Mouse (Mus musculus) ES-Bruce4 (cell line): ENCODE results near the gene Vps53. TPM values are rescaled to one million over a fixed set of nuclear protein-coding genes. Genes with fewer than 3 reads are reported as not detected.

Source experiments
- H3K27ac ChIP-seq: 2 replicates; pipeline ENCODE4 v1.5.1; 2012; ENCODE audit warnings: low read length, inconsistent platforms; ENCODE audit not compliant: insufficient read depth
- H3K27me3 ChIP-seq: 2 replicates; pipeline ENCODE4 v1.6.1; 2012; ENCODE audit warnings: mild to moderate bottlenecking, low read length, inconsistent platforms; ENCODE audit not compliant: control insufficient read depth, poor library complexity, insufficient read depth, severe bottlenecking
- H3K36me3 ChIP-seq: 2 replicates; pipeline ENCODE4 v1.6.1; 2012; ENCODE audit warnings: inconsistent platforms, mild to moderate bottlenecking, low read length, moderate library complexity; ENCODE audit not compliant: control insufficient read depth, poor library complexity, insufficient read depth, severe bottlenecking
- H3K4me1 ChIP-seq: one replicate; pipeline ENCODE4 v1.8.1; 2011; ENCODE audit warnings: low read length; ENCODE audit not compliant: control insufficient read depth, insufficient read depth
- H3K4me3 ChIP-seq: 2 replicates; pipeline ENCODE4 v1.5.1; 2011; ENCODE audit warnings: low read depth, mild to moderate bottlenecking, low read length
- H3K9ac ChIP-seq: 2 replicates; pipeline ENCODE4 v1.6.1; 2012; ENCODE audit warnings: low read depth, mild to moderate bottlenecking, inconsistent platforms; ENCODE audit not compliant: poor library complexity, severe bottlenecking
- H3K9me3 ChIP-seq: replicated peaks from 2 replicates; pipeline ENCODE4 v1.6.1; 2012; ENCODE audit warnings: mild to moderate bottlenecking, low read length, inconsistent platforms; ENCODE audit not compliant: control insufficient read depth, poor library complexity, insufficient read depth, severe bottlenecking
- CTCF ChIP-seq: IDR thresholded peaks from one replicate; pipeline ENCODE4 v1.8.1; 2011; ENCODE audit warnings: low read depth, low read length
- EP300 ChIP-seq: IDR thresholded peaks from 2 replicates; pipeline ENCODE4 v1.6.1; 2011; ENCODE audit warnings: low read depth, low read length; ENCODE audit not compliant: insufficient read depth
- POLR2A ChIP-seq: IDR thresholded peaks from one replicate; pipeline ENCODE4 v1.8.1; 2011; ENCODE audit warnings: low read length; ENCODE audit not compliant: insufficient read depth
- polyA plus RNA-seq: library from polyadenylated mRNA; stranded (reverse); fragments of >200 nt; gene quantifications from 2 replicates; pipeline ENCODE4 v1.2.4, GENCODE M21; 2011; ENCODE audit warnings: low read depth; ENCODE audit not compliant: missing spikeins, insufficient read depth, insufficient read length

The Vps53 gene
- polyA plus RNA-seq, 1 experiment, result 24.3 TPM

DNA sequence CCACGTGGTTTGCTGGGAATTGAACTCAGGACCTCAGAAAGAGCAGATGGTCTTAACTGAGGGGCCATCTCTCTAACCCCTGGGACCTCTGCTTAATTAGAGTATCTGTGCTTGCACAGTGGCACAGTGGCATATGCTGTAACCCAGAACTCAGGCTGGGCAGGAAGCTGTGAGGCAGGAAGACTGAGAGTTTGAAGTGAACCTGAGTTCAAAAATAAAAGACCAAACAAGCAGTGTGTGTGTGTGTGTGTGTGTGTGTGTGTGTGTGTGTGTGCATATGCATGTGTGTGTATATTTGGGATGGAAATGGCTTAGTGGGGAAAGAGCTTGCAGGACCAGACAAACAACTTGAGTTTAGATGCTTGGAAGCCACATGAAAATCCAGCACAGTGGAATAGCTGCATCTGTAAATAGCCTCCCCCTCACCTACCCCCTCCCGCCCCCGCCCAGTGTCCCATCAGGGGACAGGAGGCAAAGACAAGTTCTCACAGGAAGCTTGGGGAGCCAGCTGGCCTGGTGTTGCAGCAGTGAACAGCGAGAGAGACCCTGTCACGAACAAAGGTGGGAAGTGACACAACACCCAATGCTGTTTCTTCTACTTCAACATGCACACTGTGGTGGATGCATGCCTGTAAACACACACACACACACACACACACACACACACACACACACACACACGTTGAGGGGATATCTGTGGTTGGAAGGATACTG, 141.7 kb downstream of the Vps53 start:
- Histone ChIP-seq H3K4me3 (no peak overlapping the region), H3K9me3 (no peaks in the 10 kb centered on the region), H3K36me3 (no peaks in the 10 kb centered on the region), H3K4me1 (no peaks in the 10 kb centered on the region), H3K27ac (no peak overlapping the region), H3K27me3 (no peaks in the 10 kb centered on the region), H3K9ac (no peak overlapping the region)
- TF ChIP-seq CTCF, result no peak
- TF ChIP-seq EP300, result no peak
- no peak for TF ChIP-seq POLR2A

DNA sequence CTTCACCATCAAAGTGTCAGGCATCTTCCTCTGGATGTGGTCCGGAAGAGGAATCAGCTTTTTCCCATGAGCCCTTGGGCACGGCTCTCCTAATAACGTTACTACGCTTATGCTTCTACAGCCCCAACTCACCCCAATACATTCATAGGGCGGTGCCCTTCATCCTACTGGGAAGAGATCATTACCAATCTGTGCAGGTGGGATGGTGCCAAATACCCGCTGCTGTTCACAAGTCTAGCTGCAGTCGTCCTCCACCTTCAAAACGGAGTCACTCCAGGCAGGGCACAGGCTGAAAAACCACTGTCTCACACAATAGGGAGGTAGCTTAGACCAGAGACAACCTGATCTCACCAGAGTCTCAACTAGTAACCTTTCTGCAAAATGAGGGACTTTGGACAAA, 144.3 kb downstream of the Vps53 start:
- TF ChIP-seq EP300 (no peak), CTCF (no peak), POLR2A (no peak)

DNA sequence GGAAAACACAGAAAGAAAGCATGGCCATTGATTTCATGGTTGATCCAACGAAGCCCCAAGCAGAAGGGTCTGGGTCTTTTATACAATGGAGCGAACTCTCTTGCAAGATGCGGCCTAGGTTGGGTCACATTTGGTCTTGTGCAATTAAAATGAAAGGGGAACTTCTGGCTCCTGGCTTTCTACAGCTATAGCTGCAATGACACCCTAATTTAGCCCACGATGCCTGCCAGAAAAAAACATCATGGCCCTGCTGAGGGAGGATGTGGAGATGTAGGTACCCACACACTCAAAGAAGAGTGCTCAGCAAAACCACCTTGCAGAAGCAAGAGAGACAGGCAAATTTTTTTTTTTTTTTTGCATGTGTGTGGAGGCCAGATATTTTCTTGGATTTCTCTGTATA, 145.6 kb downstream of the Vps53 start:
- Histone ChIP-seq H3K36me3 (no peaks in the 10 kb centered on the region), H3K27ac (no peak overlapping the region), H3K27me3 (0 out of 2 replicates have a peak, but pooled peaks cover 6% of the 10 kb centered on the region), H3K9me3 (no peaks in the 10 kb centered on the region), H3K9ac (no peak overlapping the region), H3K4me1 (no peaks in the 10 kb centered on the region), H3K4me3 (no peak overlapping the region)
- TF ChIP-seq CTCF (no peak), EP300 (no peak), POLR2A (no peak)

More for the DNA sequence above, 144.3 kb downstream of the Vps53 start:
- no peaks in the 10 kb centered on the region for H3K27me3 ChIP-seq
- no peaks in the 10 kb centered on the region for H3K36me3 ChIP-seq
- no peak overlapping the region for H3K27ac ChIP-seq
- H3K9ac ChIP-seq, result no peak overlapping the region
- H3K9me3 ChIP-seq, result no peaks in the 10 kb centered on the region
- H3K4me1 ChIP-seq, result no peaks in the 10 kb centered on the region
- H3K4me3 ChIP-seq, result no peak overlapping the region

DNA sequence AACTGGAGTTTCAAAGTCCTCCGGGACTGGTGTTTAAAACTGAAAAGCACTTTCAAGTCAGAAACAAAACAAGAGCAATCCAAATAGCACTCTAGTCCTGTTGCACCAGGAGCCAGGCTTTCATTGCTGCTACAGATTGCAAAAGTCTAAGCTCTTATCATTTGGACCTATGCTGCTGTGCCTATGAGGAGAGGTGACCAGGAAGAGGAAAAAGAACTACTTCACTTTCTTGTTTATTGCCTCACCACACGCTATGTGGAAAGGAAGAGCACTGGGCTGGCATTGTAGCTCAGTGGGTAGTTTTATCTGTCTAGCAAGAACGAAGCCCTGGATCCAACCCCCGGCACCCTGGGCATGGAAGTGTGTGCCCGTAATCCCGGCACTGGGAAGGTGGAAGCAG, 146.1 kb downstream of the Vps53 start:
- Histone ChIP-seq H3K9me3 (no peaks in the 10 kb centered on the region), H3K4me1 (no peaks in the 10 kb centered on the region)
- no peak for TF ChIP-seq EP300
- no peak for TF ChIP-seq POLR2A
- TF ChIP-seq CTCF, result no peak

DNA sequence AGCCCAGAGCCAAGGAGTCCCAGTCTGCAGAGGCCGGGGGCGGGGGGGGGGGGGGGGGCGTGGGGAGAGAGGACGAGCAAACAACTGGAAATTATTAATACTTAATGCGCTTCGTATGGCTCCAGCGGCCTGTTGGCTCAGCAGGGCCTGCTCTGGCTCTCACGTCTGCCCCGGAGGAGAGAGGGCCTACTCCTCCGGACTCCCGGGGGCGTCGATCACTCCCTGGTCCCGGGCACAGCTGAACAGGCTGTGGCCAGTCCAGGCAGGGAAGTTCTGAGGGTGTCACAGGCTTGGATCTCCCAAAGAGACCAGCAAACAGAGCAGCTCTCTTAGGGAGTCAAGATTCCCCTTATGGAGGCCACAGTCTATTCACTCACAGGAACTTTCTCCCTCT, 151.4 kb downstream of the Vps53 start:
- H3K4me3 ChIP-seq, result peak overlapping the region; percentile 71
- no peaks in the 10 kb centered on the region for H3K36me3 ChIP-seq
- H3K27me3 ChIP-seq, result peaks cover 16% of the 10 kb centered on the region
- no peak overlapping the region for H3K27ac ChIP-seq
- TF ChIP-seq EP300 (no peak), CTCF (no peak), POLR2A (no peak)
- H3K9ac ChIP-seq, result peak overlapping the region; percentile 78
- no peaks in the 10 kb centered on the region for H3K4me1 ChIP-seq
- no peaks in the 10 kb centered on the region for H3K9me3 ChIP-seq

More for the DNA sequence above, 146.1 kb downstream of the Vps53 start:
- Histone ChIP-seq H3K27ac (no peak overlapping the region), H3K4me3 (no peak overlapping the region), H3K27me3 (0 out of 2 replicates have a peak, but pooled peaks cover 6% of the 10 kb centered on the region), H3K9ac (no peak overlapping the region), H3K36me3 (no peaks in the 10 kb centered on the region)

DNA sequence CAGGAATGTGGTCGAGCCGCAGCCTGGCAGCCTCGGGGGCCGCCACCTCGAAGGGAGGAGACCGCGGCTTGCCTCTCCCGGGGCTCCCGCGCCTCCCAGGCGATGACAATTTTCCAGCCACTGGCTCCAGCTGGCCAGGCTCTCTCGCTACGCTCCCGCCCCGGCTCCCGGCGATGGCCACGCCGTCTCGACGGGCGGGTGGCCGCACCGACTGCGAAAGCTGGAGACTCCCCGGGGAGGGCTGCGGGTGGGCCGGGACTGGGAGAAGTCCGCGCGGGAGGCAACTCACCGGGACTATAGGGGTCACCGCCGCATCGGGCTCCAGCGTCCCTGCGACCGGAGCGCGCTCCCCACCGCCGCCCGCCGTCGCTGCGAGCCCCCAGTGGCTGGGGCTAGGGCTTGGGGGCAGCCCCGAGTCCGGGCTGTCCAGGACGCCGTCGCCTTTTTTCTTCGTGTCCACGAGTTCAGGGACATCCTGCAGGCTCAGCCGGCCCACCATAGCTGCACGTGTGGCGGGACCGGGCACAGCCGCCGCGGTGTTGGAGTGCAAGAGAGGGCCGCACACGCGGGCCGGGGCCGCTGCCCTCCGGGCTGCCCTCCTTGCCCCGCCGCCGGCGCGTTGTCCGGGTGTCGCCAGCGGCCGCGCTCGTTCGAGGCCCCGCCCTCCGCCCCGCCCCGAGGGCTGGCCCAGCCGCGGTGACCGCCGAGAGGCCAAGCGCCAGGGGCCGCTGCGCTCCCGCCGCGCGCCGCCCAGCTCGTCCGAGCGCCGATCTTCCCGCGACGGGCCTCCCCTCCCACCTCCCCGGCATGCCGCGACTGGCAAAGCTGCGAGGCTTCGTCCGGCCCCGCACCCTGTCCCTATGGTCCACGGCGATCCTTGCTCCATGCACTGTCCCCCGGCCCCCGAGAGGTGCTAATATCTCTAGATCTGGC, 152.0 kb downstream of the Vps53 start, which contains the start of gene Rflnb:
Rflnb (minus strand) TSS at position 644 of the 933 bp plus-strand sequence.
- no peaks in the 10 kb centered on the region for H3K4me1 ChIP-seq
- peak within 1 kb of the TSS; percentile 78 for H3K9ac ChIP-seq
- H3K36me3 ChIP-seq, result no peaks in the 10 kb centered on the region
- no peak within 1 kb of the TSS for H3K27ac ChIP-seq
- H3K9me3 ChIP-seq, result no peaks in the 10 kb centered on the region
- peak within 1 kb of the TSS; percentile 71 for H3K4me3 ChIP-seq
- no peak for TF ChIP-seq EP300
- TF ChIP-seq CTCF, result peak; percentile 19
- H3K27me3 ChIP-seq, result peaks cover 16% of the 10 kb centered on the region
